Mouse (Mus musculus): ENCODE results near the gene Ube2d1.

DNA sequence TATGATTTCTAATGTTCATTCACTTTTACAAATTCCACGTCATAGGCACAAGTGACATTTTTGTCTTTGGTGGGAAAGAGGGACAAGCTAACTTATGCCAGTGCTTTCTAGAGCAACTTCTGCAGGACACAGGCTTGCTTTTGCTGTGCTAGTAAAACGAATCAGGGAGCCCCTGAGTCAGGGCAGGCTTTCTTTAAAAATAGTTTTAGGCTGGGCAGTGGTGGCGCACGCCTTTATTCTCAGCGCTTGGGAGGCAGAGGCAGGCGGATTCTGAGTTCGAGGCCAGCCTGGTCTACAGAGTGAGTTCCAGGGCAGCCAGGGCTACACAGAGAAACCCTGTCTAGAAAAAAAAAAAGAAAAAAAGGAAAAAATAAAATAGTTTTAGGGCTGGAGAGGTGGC is 46.8 kb upstream of the Ube2d1 start:
- TF ChIP-seq CTCF (IDR thresholded peaks at IDR 0.05; ENCODE audit: insufficient read depth, low read length) (no peak), POLR2A (IDR thresholded peaks at IDR 0.05; ENCODE audit: borderline replicate concordance, extremely low read depth, low read depth, low read length) (no peak)

Data from lung, adult 2 months (tissue).